Mouse (Mus musculus) hindbrain, embryonic 12.5 days (tissue): ENCODE measurements around the gene Tns4. TPM values are rescaled to one million over a fixed set of nuclear protein-coding genes. Genes with fewer than 3 reads are reported as not detected.

Experiments
- ATAC-seq: fragments of 200-750 bp; cut with Nextera tagmentation; 2 replicates; pipeline ENCODE4 v1.8.0; 2017; ENCODE audit warnings: moderate TSS enrichment; ENCODE audit not compliant: low FRiP score
- H3K27ac ChIP-seq: fragments of 300-500 bp; sonication (generic); 2 replicates; pipeline ENCODE4 v1.5.1; 2016; ENCODE audit warnings: mild to moderate bottlenecking
- H3K27me3 ChIP-seq: fragments of 300-500 bp; sonication (generic); 2 replicates; pipeline ENCODE4 v1.6.1; 2016; ENCODE audit warnings: mild to moderate bottlenecking
- H3K36me3 ChIP-seq: fragments of 300-500 bp; sonication (generic); 2 replicates; pipeline ENCODE4 v1.6.1; 2016; ENCODE audit warnings: mild to moderate bottlenecking
- H3K4me1 ChIP-seq: fragments of 300-500 bp; sonication (generic); 2 replicates; pipeline ENCODE4 v1.6.1; 2016
- H3K4me2 ChIP-seq: fragments of 300-500 bp; sonication (generic); replicated peaks from 2 replicates; pipeline ENCODE4 v1.6.1; 2016; ENCODE audit warnings: mild to moderate bottlenecking
- H3K4me3 ChIP-seq: fragments of 300-500 bp; sonication (generic); 2 replicates; pipeline ENCODE4 v1.5.1; 2016; ENCODE audit warnings: mild to moderate bottlenecking
- H3K9ac ChIP-seq: fragments of 300-500 bp; sonication (generic); 2 replicates; pipeline ENCODE4 v1.6.1; 2016; ENCODE audit warnings: mild to moderate bottlenecking, moderate library complexity
- H3K9me3 ChIP-seq: fragments of 300-500 bp; sonication (generic); replicated peaks from 2 replicates; pipeline ENCODE4 v1.6.1; 2016; ENCODE audit warnings: mild to moderate bottlenecking
- WGBS: fragments of 180-500 bp; shearing (Covaris S2); methylation state at CpG from one replicate; pipeline ENCODE4 v1.1.7; 2016; 5-methylcytosine and 5-hydroxymethylcytosine counted together
- polyA plus RNA-seq: library from polyadenylated mRNA; unstranded; fragments of >200 nt; fragmentation: Nextera tagmentation; extraction: Ambion mirVana; gene quantifications from 2 replicates; pipeline ENCODE4 v1.2.1, GENCODE M21; 2016

Gene Tns4
- polyA plus RNA-seq, 1 experiment from 2014 or later, result 0.32 TPM

GRCm38 (mm10) chr11:99081566-99081965 is 7.5 kb downstream of the Tns4 start:
- H3K9me3 ChIP-seq, result no peaks in the 10 kb centered on the region
- no peak overlapping the region for H3K4me3 ChIP-seq
- H3K36me3 ChIP-seq, result no peaks in the 10 kb centered on the region
- H3K9ac ChIP-seq, result no peak overlapping the region
- no peak for ATAC-seq
- H3K4me2 ChIP-seq, result no peak overlapping the region
- no peak overlapping the region for H3K27ac ChIP-seq
- H3K27me3 ChIP-seq, result no peaks in the 10 kb centered on the region
- peaks cover 4% of the 10 kb centered on the region; the same call in 1 of the 2 replicates for H3K4me1 ChIP-seq
- 79% methylated on average over 3 of the region's 3 CpGs for WGBS

- Histone ChIP-seq H3K4me3 (no peak overlapping the region), H3K9ac (no peak overlapping the region), H3K4me1 (peaks cover 4% of the 10 kb centered on the region; the same call in 1 of the 2 replicates), H3K4me2 (no peak overlapping the region), H3K36me3 (no peaks in the 10 kb centered on the region), H3K27me3 (no peaks in the 10 kb centered on the region), H3K9me3 (no peaks in the 10 kb centered on the region), H3K27ac (no peak overlapping the region)
- WGBS, result 83% methylated on average over 9 of the region's 9 CpGs
- no peak for ATAC-seq
Observed at GRCm38 (mm10) chr11:99080902-99081543, 8.1 kb downstream of the Tns4 start.

- WGBS, result 83% methylated on average over 8 of the region's 8 CpGs
- ATAC-seq, result no peak
- no peaks in the 10 kb centered on the region for H3K36me3 ChIP-seq
- H3K4me1 ChIP-seq, result peaks cover 10% of the 10 kb centered on the region
- no peaks in the 10 kb centered on the region for H3K27me3 ChIP-seq
- H3K9ac ChIP-seq, result no peak overlapping the region
- H3K27ac ChIP-seq, result no peak overlapping the region
- no peak overlapping the region for H3K4me2 ChIP-seq
- no peak overlapping the region for H3K4me3 ChIP-seq
- H3K9me3 ChIP-seq, result no peaks in the 10 kb centered on the region
Observed at GRCm38 (mm10) chr11:99077869-99078268, 11.2 kb downstream of the Tns4 start.

DNA sequence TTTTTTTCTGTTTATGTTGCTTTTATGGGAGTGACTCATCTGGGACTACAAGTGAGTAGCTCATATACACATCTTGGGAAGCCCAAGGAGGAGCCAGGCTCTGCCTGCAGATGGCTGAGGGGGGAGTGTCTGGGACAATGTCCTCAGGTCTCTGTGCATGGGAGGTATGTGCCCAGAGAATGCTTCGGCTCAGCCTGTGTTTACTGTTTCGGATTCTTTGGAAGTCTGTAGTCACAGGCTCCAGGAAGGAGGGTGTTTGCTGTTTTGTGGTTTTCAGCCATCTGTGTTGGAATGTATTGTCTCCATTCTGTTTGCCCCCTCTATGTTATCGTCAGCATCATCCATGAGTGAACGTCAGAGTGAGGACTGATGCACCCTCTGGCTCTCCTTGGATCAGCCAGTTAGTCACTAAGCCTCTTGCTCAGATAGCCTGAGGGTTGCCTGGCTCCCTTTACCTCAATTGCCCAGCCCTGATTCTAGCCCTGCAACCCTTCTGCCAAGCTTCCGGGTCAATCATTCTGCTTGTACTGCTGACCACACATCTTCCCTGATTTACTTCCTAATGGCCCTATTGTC is 12.3 kb downstream of the Tns4 start:
- 84% methylated on average over 5 of the region's 5 CpGs for WGBS
- H3K4me2 ChIP-seq, result no peak overlapping the region
- ATAC-seq, result no peak
- no peak overlapping the region for H3K27ac ChIP-seq
- H3K4me1 ChIP-seq, result peaks cover 16% of the 10 kb centered on the region
- H3K9ac ChIP-seq, result no peak overlapping the region
- no peaks in the 10 kb centered on the region for H3K9me3 ChIP-seq
- no peak overlapping the region for H3K4me3 ChIP-seq
- no peaks in the 10 kb centered on the region for H3K27me3 ChIP-seq
- H3K36me3 ChIP-seq, result no peaks in the 10 kb centered on the region

DNA sequence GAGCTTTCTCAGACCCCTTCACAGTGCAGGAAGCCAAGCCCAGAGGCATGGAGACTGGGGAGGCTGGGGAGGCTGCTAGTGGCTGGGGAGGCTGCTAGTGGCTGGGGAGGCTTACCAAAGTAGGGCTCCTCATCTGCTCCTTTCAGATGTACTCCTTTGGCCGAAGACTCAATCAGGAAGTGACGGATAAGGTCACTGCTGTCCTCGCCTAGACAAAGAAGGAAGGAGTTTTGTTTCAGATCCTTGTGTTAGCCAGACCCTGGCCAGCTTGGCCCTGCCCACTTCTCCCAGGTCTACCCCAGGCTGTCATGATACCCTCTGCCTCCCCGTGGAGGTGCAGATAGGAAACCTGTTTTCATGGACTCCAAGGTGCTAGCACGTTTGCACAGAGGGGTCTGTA is 15.3 kb downstream of the Tns4 start:
- Histone ChIP-seq H3K27me3 (no peaks in the 10 kb centered on the region), H3K4me3 (no peak overlapping the region), H3K9me3 (no peaks in the 10 kb centered on the region), H3K4me1 (peaks cover 22% of the 10 kb centered on the region), H3K9ac (no peak overlapping the region), H3K27ac (no peak overlapping the region), H3K36me3 (no peaks in the 10 kb centered on the region), H3K4me2 (no peak overlapping the region)
- no peak for ATAC-seq
- 47% methylated on average over 5 of the region's 5 CpGs for WGBS

DNA sequence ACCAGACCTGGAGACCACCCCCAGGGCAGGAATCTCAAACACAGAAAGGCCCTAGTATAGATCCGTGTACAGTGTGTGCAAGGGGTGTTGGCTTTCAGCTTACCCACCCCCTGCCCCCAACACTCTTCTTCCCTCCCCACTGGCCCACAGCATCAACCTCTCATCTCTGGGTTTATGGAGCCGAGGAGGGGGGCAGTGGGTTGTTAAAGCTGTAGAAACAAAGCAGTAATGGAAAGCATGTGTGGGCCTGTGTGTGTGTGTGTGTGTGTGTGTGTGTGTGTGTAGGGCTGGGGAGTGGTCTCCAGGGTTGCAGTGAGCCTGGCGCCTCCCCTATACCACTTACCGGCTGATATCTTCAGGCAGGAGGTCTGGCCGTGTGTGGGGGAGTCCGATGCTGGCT is 17.2 kb downstream of the Tns4 start:
- Histone ChIP-seq H3K27me3 (no peaks in the 10 kb centered on the region), H3K27ac (peak overlapping the region; percentile 46; the same call in 1 of the 2 replicates), H3K36me3 (no peaks in the 10 kb centered on the region), H3K4me2 (peak overlapping the region; percentile 11; the same call in 1 of the 2 replicates), H3K9me3 (no peaks in the 10 kb centered on the region), H3K9ac (peak overlapping the region; percentile 32; the same call in 1 of the 2 replicates), H3K4me3 (no peak overlapping the region), H3K4me1 (peaks cover 22% of the 10 kb centered on the region)
- 5% methylated on average over 6 of the region's 6 CpGs for WGBS
- peak; percentile 35; the same call in 1 of the 2 replicates for ATAC-seq

DNA sequence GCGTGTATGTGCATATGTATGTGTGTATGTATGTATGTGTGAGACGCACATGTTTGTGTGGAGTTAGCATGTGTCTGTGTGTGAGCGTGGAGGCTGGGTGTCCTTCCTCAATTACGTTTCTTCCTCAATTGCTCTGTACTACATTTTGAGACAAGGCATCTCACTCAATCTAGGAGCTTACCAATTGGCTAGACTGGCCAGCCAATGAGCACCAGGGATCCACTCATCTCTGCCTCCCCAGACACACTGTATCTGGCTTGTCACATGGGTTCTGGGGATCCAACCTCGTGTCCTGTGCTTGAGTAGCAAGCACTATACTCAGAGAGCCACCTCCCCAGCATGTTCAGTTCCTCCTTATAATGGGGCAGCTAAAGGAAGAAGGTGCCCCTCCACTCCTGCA is 20.7 kb downstream of the Tns4 start:
- H3K9ac ChIP-seq, result no peak overlapping the region
- H3K4me1 ChIP-seq, result peaks cover 21% of the 10 kb centered on the region
- H3K4me3 ChIP-seq, result no peak overlapping the region
- no peaks in the 10 kb centered on the region for H3K9me3 ChIP-seq
- 88% methylated on average over 5 of the region's 5 CpGs for WGBS
- H3K27me3 ChIP-seq, result no peaks in the 10 kb centered on the region
- ATAC-seq, result no peak
- H3K27ac ChIP-seq, result no peak overlapping the region
- no peak overlapping the region for H3K4me2 ChIP-seq
- no peaks in the 10 kb centered on the region for H3K36me3 ChIP-seq

DNA sequence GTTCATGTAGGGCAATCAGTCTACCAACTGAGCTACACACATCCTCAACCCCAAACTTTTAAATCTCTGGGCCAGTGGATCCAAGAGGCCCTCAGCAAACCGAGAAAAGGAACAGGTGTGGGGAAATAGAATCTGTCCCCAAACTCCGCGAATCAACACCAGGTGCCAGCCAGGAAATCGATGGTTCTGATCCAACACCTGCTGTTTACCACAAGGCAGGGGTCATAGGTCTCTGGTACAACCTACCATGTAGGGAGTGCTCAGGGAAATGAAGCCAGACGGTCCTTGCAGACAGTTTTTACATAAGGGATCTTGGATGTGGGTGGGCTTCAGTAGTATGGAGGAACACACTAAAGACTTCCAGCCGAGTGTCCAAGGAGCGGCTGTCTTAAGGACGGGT is 21.5 kb downstream of the Tns4 start:
- Histone ChIP-seq H3K27me3 (no peaks in the 10 kb centered on the region), H3K4me2 (no peak overlapping the region), H3K4me3 (no peak overlapping the region), H3K9me3 (no peaks in the 10 kb centered on the region), H3K9ac (no peak overlapping the region), H3K36me3 (no peaks in the 10 kb centered on the region), H3K27ac (no peak overlapping the region), H3K4me1 (peaks cover 28% of the 10 kb centered on the region)
- no peak for ATAC-seq
- WGBS, result 81% methylated on average over 8 of the region's 8 CpGs

GRCm38 (mm10) chr11:99065979-99066378 is 23.1 kb downstream of the Tns4 start:
- Histone ChIP-seq H3K27ac (no peak overlapping the region), H3K9me3 (no peaks in the 10 kb centered on the region)
- peak; percentile 19; the same call in 1 of the 2 replicates for ATAC-seq

GRCm38 (mm10) chr11:99065353-99065752 is 23.8 kb downstream of the Tns4 start:
- H3K27me3 ChIP-seq, result no peaks in the 10 kb centered on the region
- no peak for ATAC-seq
- H3K36me3 ChIP-seq, result no peaks in the 10 kb centered on the region
- no peaks in the 10 kb centered on the region for H3K9me3 ChIP-seq
- H3K9ac ChIP-seq, result no peak overlapping the region
- peaks cover 14% of the 10 kb centered on the region for H3K4me1 ChIP-seq
- no peak overlapping the region for H3K27ac ChIP-seq
- WGBS, result 73% methylated on average over 3 of the region's 3 CpGs
- no peak overlapping the region for H3K4me2 ChIP-seq
- no peak overlapping the region for H3K4me3 ChIP-seq

More at GRCm38 (mm10) chr11:99065979-99066378, 23.1 kb downstream of the Tns4 start:
- H3K4me3 ChIP-seq, result no peak overlapping the region
- H3K9ac ChIP-seq, result no peak overlapping the region
- WGBS, result 34% methylated on average over 2 of the region's 2 CpGs
- no peak overlapping the region for H3K4me2 ChIP-seq
- H3K27me3 ChIP-seq, result no peaks in the 10 kb centered on the region
- no peaks in the 10 kb centered on the region for H3K36me3 ChIP-seq
- peaks cover 13% of the 10 kb centered on the region for H3K4me1 ChIP-seq

- H3K4me3 ChIP-seq, result no peak overlapping the region
- H3K9ac ChIP-seq, result no peak overlapping the region
- no peak for ATAC-seq
- H3K4me2 ChIP-seq, result no peak overlapping the region; the same call in 1 of the 2 replicates
- H3K27ac ChIP-seq, result no peak overlapping the region
- peaks cover 15% of the 10 kb centered on the region for H3K4me1 ChIP-seq
- 40% methylated on average over 8 of the region's 8 CpGs for WGBS
- H3K9me3 ChIP-seq, result 0 out of 2 replicates have a peak, but pooled peaks cover 2% of the 10 kb centered on the region
- H3K27me3 ChIP-seq, result no peaks in the 10 kb centered on the region
- no peaks in the 10 kb centered on the region for H3K36me3 ChIP-seq
Observed at GRCm38 (mm10) chr11:99063406-99064131, 25.5 kb downstream of the Tns4 start.

DNA sequence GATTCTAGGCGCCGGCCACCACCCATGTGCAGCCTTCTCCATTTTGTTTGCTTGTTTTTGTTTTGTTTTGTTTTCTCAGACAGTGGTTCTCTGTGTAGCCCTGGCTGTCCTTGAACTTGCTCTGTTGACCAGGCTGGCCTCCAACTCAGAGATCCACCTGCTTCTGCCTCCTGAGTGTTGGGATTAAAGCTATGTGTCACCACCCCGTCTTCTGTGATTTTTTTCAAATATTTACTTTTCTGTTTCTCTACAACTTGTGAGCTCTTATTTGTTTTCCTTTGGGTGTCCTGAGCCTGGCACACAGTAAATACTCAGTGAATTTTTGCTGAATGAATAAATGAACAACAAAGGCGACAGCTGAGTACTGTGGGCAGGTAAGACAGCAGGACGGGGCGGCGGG is 26.4 kb downstream of the Tns4 start:
- Histone ChIP-seq H3K4me2 (no peak overlapping the region), H3K4me1 (peaks cover 15% of the 10 kb centered on the region), H3K27me3 (no peaks in the 10 kb centered on the region), H3K9me3 (0 out of 2 replicates have a peak, but pooled peaks cover 2% of the 10 kb centered on the region), H3K36me3 (no peaks in the 10 kb centered on the region), H3K4me3 (no peak overlapping the region), H3K27ac (no peak overlapping the region), H3K9ac (no peak overlapping the region)
- ATAC-seq, result no peak
- 79% methylated on average over 7 of the region's 7 CpGs for WGBS
